Mouse (Mus musculus): ENCODE measurements around the gene Yipf1. TPM values are rescaled to one million over a fixed set of nuclear protein-coding genes. Genes with fewer than 3 reads are reported as not detected.

Gene Yipf1
- polyA plus RNA-seq, 1 experiment = 37.3 TPM

DNA sequence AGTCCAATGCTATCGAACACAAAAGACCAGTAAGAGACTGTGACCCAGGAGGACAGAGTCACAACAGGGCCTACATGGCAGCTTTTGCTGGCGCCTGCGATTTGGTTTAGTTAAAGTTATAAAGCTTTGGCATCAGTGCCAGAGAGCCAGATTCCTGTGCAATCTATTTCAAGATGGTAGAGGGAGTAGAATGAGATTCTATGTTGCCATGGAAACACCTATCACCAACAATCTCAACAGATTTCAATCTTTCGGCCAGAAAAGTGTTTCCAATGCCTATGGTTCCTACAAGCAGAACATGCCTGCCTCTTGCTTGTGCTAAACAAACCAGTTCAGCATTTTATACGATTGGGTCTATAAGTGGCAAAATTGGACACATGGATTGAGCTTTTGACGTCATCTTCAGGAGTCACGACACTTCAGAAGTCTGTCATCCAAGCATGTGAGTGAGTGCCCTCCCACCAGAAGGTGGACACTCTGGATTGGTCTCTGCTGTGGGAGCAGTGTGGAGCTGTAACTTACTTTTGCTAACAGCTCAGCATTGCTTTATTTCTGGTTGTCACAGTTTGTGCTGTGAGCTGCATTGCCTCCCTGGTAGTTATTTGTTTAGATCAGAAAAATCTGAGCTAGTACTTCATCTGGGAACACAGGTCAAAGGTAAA, 22.4 kb upstream of the Yipf1 start:
- TF ChIP-seq POLR2A (IDR thresholded peaks at IDR 0.05; ENCODE audit: insufficient read length, low read depth) = no peak
- TF ChIP-seq REST (IDR thresholded peaks at IDR 0.05; ENCODE audit: insufficient read depth, insufficient read length) = no peak
- no peak for TF ChIP-seq TCF3 (IDR thresholded peaks at IDR 0.05; ENCODE audit: insufficient read length, low read depth)
- TF ChIP-seq TCF12 (IDR thresholded peaks at IDR 0.05; ENCODE audit: insufficient read depth, poor library complexity, severe bottlenecking) = no peak
- TF ChIP-seq CEBPB (IDR thresholded peaks at IDR 0.05; ENCODE audit: insufficient read depth, poor library complexity, severe bottlenecking) = no peak
- TF ChIP-seq MAX (IDR thresholded peaks at IDR 0.05; ENCODE audit: low read depth) = no peak
- TF ChIP-seq MYOG (IDR thresholded peaks at IDR 0.05; ENCODE audit: control insufficient read depth in 1 of 3, insufficient read depth in 1 of 3, insufficient read length in 2 of 3, low read depth in 2 of 3) = no peak
- no peak for TF ChIP-seq USF1 (IDR thresholded peaks at IDR 0.05; ENCODE audit: low read depth)
- no peak for TF ChIP-seq E2F4 (IDR thresholded peaks at IDR 0.05; ENCODE audit: insufficient read depth)
- Histone ChIP-seq H3ac (ENCODE audit: control insufficient read depth, insufficient read length) (no peak overlapping the region), H3K4me3 (no peak overlapping the region), H3K4me2 (ENCODE audit: low read depth) (no peak overlapping the region), H3K27me3 (ENCODE audit: control insufficient read depth, insufficient read depth, insufficient read length) (peaks cover 24% of the 10 kb centered on the region), H3K79me2 (ENCODE audit: control insufficient read depth, insufficient read depth) (no peaks in the 10 kb centered on the region), H3K36me3 (ENCODE audit: control insufficient read depth, insufficient read depth) (no peaks in the 10 kb centered on the region)

- no peaks in the 10 kb centered on the region for H3K36me3 ChIP-seq (ENCODE audit: control insufficient read depth, insufficient read depth)
- no peak overlapping the region for H3ac ChIP-seq (ENCODE audit: control insufficient read depth, insufficient read length)
- TF ChIP-seq MYOG (IDR thresholded peaks at IDR 0.05; ENCODE audit: control insufficient read depth in 1 of 3, insufficient read depth in 1 of 3, insufficient read length in 2 of 3, low read depth in 2 of 3) (no peak), TCF3 (IDR thresholded peaks at IDR 0.05; ENCODE audit: insufficient read length, low read depth) (no peak), USF1 (IDR thresholded peaks at IDR 0.05; ENCODE audit: low read depth) (no peak), REST (IDR thresholded peaks at IDR 0.05; ENCODE audit: insufficient read depth, insufficient read length) (no peak), POLR2AphosphoS2 (IDR thresholded peaks at IDR 0.05; ENCODE audit: insufficient read length, low read depth) (no peak)
- H3K79me2 ChIP-seq (ENCODE audit: control insufficient read depth, insufficient read depth) = no peaks in the 10 kb centered on the region
- peaks cover 30% of the 10 kb centered on the region for H3K27me3 ChIP-seq (ENCODE audit: control insufficient read depth, insufficient read depth, insufficient read length)
- H3K4me3 ChIP-seq = no peak overlapping the region
- H3K4me2 ChIP-seq (ENCODE audit: low read depth) = no peak overlapping the region
Measured at GRCm38 (mm10) chr4:107292273-107292662, 21.9 kb upstream of the Yipf1 start.

- Histone ChIP-seq H3K27me3 (ENCODE audit: control insufficient read depth, insufficient read depth, insufficient read length) (peaks cover 35% of the 10 kb centered on the region), H3K4me3 (no peak overlapping the region), H3K36me3 (ENCODE audit: control insufficient read depth, insufficient read depth) (no peaks in the 10 kb centered on the region), H3ac (ENCODE audit: control insufficient read depth, insufficient read length) (no peak overlapping the region), H3K4me2 (ENCODE audit: low read depth) (no peak overlapping the region), H3K79me2 (ENCODE audit: control insufficient read depth, insufficient read depth) (no peaks in the 10 kb centered on the region)
- TF ChIP-seq TCF12 (IDR thresholded peaks at IDR 0.05; ENCODE audit: insufficient read depth, poor library complexity, severe bottlenecking) (no peak), CEBPB (IDR thresholded peaks at IDR 0.05; ENCODE audit: insufficient read depth, poor library complexity, severe bottlenecking) (no peak), MYOD1 (IDR thresholded peaks at IDR 0.05; ENCODE audit: control insufficient read depth in 1 of 3, insufficient read length in 2 of 3, low read depth in 2 of 3) (no peak), TCF3 (IDR thresholded peaks at IDR 0.05; ENCODE audit: insufficient read length, low read depth) (no peak)
Measured at GRCm38 (mm10) chr4:107298071-107298606, 16.0 kb upstream of the Yipf1 start.

DNA sequence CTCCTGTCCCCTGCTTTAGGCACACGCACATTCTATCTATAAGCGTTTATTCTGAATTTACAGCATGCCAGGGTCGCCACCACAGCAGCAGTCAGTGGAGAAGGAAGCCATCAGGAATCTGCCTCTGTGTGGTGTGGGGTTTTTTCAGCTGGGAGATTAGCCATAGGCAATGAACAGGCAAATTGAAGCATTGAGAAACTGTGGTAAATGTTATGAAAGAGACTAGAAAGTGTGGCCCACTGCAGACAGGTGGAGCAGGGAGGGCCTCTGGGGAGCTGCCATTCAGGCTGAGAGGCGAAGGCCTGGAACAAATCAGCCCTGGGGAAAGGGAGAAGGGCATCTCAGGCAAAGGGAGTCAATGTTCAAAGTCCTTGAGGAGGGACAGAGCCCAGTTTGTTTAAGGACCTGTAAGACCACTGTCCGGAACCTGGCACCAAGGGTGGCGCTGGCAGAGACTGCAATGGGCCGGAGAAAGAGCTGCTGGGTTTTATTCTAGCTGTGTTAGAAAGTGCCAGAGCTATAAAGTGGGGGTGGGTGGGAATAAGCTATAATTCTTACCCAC, 14.3 kb upstream of the Yipf1 start:
- Histone ChIP-seq H3K36me3 (ENCODE audit: control insufficient read depth, insufficient read depth) (no peaks in the 10 kb centered on the region), H3ac (ENCODE audit: control insufficient read depth, insufficient read length) (no peak overlapping the region), H3K4me3 (no peak overlapping the region), H3K4me2 (ENCODE audit: low read depth) (peak overlapping the region; percentile 16), H3K79me2 (ENCODE audit: control insufficient read depth, insufficient read depth) (no peaks in the 10 kb centered on the region), H3K27me3 (ENCODE audit: control insufficient read depth, insufficient read depth, insufficient read length) (peaks cover 29% of the 10 kb centered on the region)
- TF ChIP-seq CEBPB (IDR thresholded peaks at IDR 0.05; ENCODE audit: insufficient read depth, poor library complexity, severe bottlenecking) = no peak
- no peak for TF ChIP-seq SRF (IDR thresholded peaks at IDR 0.05; ENCODE audit: control insufficient read depth, insufficient read length, low read depth)

DNA sequence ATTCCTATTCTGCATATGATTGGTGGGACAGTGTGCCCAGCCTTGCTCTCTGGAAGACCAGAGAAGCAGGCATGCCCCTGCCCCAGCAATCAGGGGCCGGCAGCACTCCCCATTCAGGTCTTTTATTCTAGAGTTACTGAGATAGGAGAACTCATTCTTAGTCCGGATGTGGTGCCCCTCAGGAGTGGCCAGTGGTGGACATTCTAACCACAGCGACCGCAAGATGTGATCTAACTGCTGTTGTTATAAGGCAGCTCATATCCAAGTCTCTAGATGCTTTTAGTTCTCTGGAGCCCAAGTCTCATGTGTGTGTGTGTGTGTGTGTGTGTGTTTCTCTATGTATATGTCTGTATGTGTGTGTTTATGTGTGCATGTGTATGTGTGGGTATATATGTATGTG, 13.8 kb upstream of the Yipf1 start:
- peaks cover 30% of the 10 kb centered on the region for H3K27me3 ChIP-seq (ENCODE audit: control insufficient read depth, insufficient read depth, insufficient read length)
- no peaks in the 10 kb centered on the region for H3K79me2 ChIP-seq (ENCODE audit: control insufficient read depth, insufficient read depth)
- no peak overlapping the region for H3K4me3 ChIP-seq
- no peaks in the 10 kb centered on the region for H3K36me3 ChIP-seq (ENCODE audit: control insufficient read depth, insufficient read depth)
- H3ac ChIP-seq (ENCODE audit: control insufficient read depth, insufficient read length) = no peak overlapping the region
- no peak for TF ChIP-seq CEBPB (IDR thresholded peaks at IDR 0.05; ENCODE audit: insufficient read depth, poor library complexity, severe bottlenecking)
- no peak for TF ChIP-seq MYOG (IDR thresholded peaks at IDR 0.05; ENCODE audit: control insufficient read depth in 1 of 3, insufficient read depth in 1 of 3, insufficient read length in 2 of 3, low read depth in 2 of 3)
- no peak for TF ChIP-seq POLR2A (IDR thresholded peaks at IDR 0.05; ENCODE audit: insufficient read length, low read depth)
- H3K4me2 ChIP-seq (ENCODE audit: low read depth) = peak overlapping the region; percentile 16
